Mouse (Mus musculus) liver, embryonic 14.5 days (tissue): ENCODE measurements around the gene Slc25a35. TPM values are rescaled to one million over a fixed set of nuclear protein-coding genes. Genes with fewer than 3 reads are reported as not detected.
"Not testable (repeated sequence)": the region's sequence is repeated elsewhere in the genome, so short reads cannot be mapped to it uniquely, and the experiment has no call there.

Experiments
- ATAC-seq: fragments of 200-750 bp; cut with Nextera tagmentation; 2 replicates; pipeline ENCODE4 v1.8.0; 2017; ENCODE audit warnings: moderate number of reproducible peaks, mild to moderate bottlenecking, moderate library complexity; ENCODE audit not compliant: insufficient read depth
- DNase-seq, 3 experiments: peaks; one replicate each; pipeline ENCODE4 v3.0.0-alpha.2; 2012 to 2013; ENCODE audit warnings: low read depth in 3 of 3, low spot score in 3 of 3
- H3K27ac ChIP-seq: fragments of 300-500 bp; sonication (generic); 2 replicates; pipeline ENCODE4 v1.5.1; 2014; ENCODE audit warnings: moderate library complexity, mild to moderate bottlenecking, control low read depth, inconsistent platforms
- H3K27me3 ChIP-seq: fragments of 300-500 bp; sonication (generic); 2 replicates; pipeline ENCODE4 v1.6.1; 2014; ENCODE audit warnings: mild to moderate bottlenecking, low read length, moderate library complexity; ENCODE audit not compliant: control insufficient read depth, insufficient read depth
- H3K36me3 ChIP-seq: fragments of 300-500 bp; sonication (generic); replicated peaks from 2 replicates; pipeline ENCODE4 v1.6.1; 2014; ENCODE audit warnings: low read depth; ENCODE audit not compliant: control insufficient read depth, insufficient read depth
- H3K4me1 ChIP-seq, 2 experiments: fragments of 200-500 bp in 1 of 2; fragments of 300-500 bp in 1 of 2; sonication (generic) in 1 of 2; replicated peaks; 2 replicates each; pipeline ENCODE4 v1.6.1; 2012 to 2014; ENCODE audit warnings: antibody characterized with exemption in 1 of 2, inconsistent platforms in 1 of 2, low read length in 1 of 2; ENCODE audit not compliant: control insufficient read depth in 2 of 2, insufficient read depth in 2 of 2
- H3K4me2 ChIP-seq: fragments of 300-500 bp; sonication (generic); 2 replicates; pipeline ENCODE4 v1.6.1; 2014; ENCODE audit warnings: low read depth, mild to moderate bottlenecking, control low read depth, moderate library complexity
- H3K4me3 ChIP-seq, 2 experiments: fragments of 200-500 bp in 1 of 2; fragments of 300-500 bp in 1 of 2; sonication (generic) in 1 of 2; 2 replicates each; pipeline ENCODE4 v1.5.1; 2012 to 2014; ENCODE audit warnings: low read depth in 2 of 2, low read length in 2 of 2, mild to moderate bottlenecking in 2 of 2, control low read depth in 1 of 2, inconsistent platforms in 1 of 2, moderate library complexity in 1 of 2; ENCODE audit not compliant: insufficient read depth in 1 of 2
- H3K9ac ChIP-seq: fragments of 300-500 bp; sonication (generic); replicated peaks from 2 replicates; pipeline ENCODE4 v1.6.1; 2014; ENCODE audit warnings: mild to moderate bottlenecking, control low read depth, moderate library complexity
- H3K9me3 ChIP-seq: fragments of 300-500 bp; sonication (generic); 2 replicates; pipeline ENCODE4 v1.6.1; 2016; ENCODE audit warnings: low read length, mixed read lengths; ENCODE audit not compliant: control insufficient read depth
- CTCF ChIP-seq: IDR thresholded peaks from 2 replicates; pipeline ENCODE4 v1.5.1; 2016; ENCODE audit warnings: antibody characterized with exemption, low read depth, control low read depth
- EP300 ChIP-seq: IDR thresholded peaks from 2 replicates; pipeline ENCODE4 v1.6.1; 2016; ENCODE audit warnings: antibody characterized with exemption, low read depth
- WGBS: fragments of 180-500 bp; shearing (Covaris S2); extraction: QIAGEN DNeasy Blood & Tissue Kit; methylation state at CpG from one replicate; pipeline ENCODE4 v1.1.7; 2014; ENCODE audit not compliant: insufficient replicate concordance; 5-methylcytosine and 5-hydroxymethylcytosine counted together
- polyA plus RNA-seq, 2 experiments: library from polyadenylated mRNA; depleted of rRNA in 1 of 2; stranded (reverse) in 1 of 2; unstranded in 1 of 2; fragments of >200 nt; fragmentation: Nextera tagmentation in 1 of 2; extraction: Ambion mirVana in 1 of 2; gene quantifications; 2 replicates each; pipeline versions ENCODE4 v1.2.1 to v1.2.3; 2012 to 2014

Slc25a35 gene
- polyA plus RNA-seq, 2 experiments, result 0.13 to 0.59 TPM

- TF ChIP-seq CTCF, result no peak
- TF ChIP-seq EP300, result no peak
These were observed 19.5 kb downstream of the Slc25a35 start for GRCm38 (mm10) chr11:68987365-68987882.

GRCm38 (mm10) chr11:68988341-68988740, 20.4 kb downstream of the Slc25a35 start:
- Histone ChIP-seq H3K4me2 (no peak overlapping the region), H3K4me1 (no peaks in the 10 kb centered on the region), H3K9ac (no peak overlapping the region), H3K4me3 (no peak overlapping the region), H3K27me3 (no peaks in the 10 kb centered on the region), H3K27ac (no peak overlapping the region), H3K9me3 (no peaks in the 10 kb centered on the region), H3K36me3 (peaks cover 40% of the 10 kb centered on the region)
- ATAC-seq, result no peak
- DNase-seq, result no peak
- no peak for TF ChIP-seq EP300
- TF ChIP-seq CTCF, result no peak
- WGBS, result 90% methylated on average over 17 of the region's 17 CpGs

More at GRCm38 (mm10) chr11:68987365-68987882, 19.5 kb downstream of the Slc25a35 start:
- no peak overlapping the region for H3K4me2 ChIP-seq
- ATAC-seq (no peak), DNase-seq (no peak)
- peaks cover 33% of the 10 kb centered on the region for H3K36me3 ChIP-seq
- no peak overlapping the region for H3K4me3 ChIP-seq
- no peak overlapping the region for H3K9ac ChIP-seq
- H3K27ac ChIP-seq, result no peak overlapping the region
- H3K27me3 ChIP-seq, result no peaks in the 10 kb centered on the region
- 81% methylated on average over 11 of the region's 11 CpGs for WGBS
- no peaks in the 10 kb centered on the region for H3K9me3 ChIP-seq
- H3K4me1 ChIP-seq, result no peaks in the 10 kb centered on the region

- ATAC-seq (no peak), DNase-seq (no peak)
- no peaks in the 10 kb centered on the region for H3K4me1 ChIP-seq
- H3K4me3 ChIP-seq, result no peak overlapping the region
- H3K4me2 ChIP-seq, result no peak overlapping the region
- no peaks in the 10 kb centered on the region for H3K9me3 ChIP-seq
- 80% methylated on average over 7 of the region's 7 CpGs for WGBS
- peaks cover 59% of the 10 kb centered on the region for H3K36me3 ChIP-seq
- H3K27me3 ChIP-seq, result no peaks in the 10 kb centered on the region
- no peak overlapping the region for H3K9ac ChIP-seq
- TF ChIP-seq CTCF (no peak), EP300 (no peak)
- H3K27ac ChIP-seq, result no peak overlapping the region
These were observed 25.2 kb downstream of the Slc25a35 start for GRCm38 (mm10) chr11:68993122-68993521.

- Histone ChIP-seq H3K27ac (no peak overlapping the region), H3K27me3 (no peaks in the 10 kb centered on the region), H3K4me2 (no peak overlapping the region), H3K9ac (no peak overlapping the region), H3K36me3 (peaks cover 64% of the 10 kb centered on the region), H3K9me3 (no peaks in the 10 kb centered on the region), H3K4me3 (no peak overlapping the region), H3K4me1 (no peaks in the 10 kb centered on the region)
- ATAC-seq (no peak), DNase-seq (no peak)
- peak; percentile 48 for TF ChIP-seq CTCF
- no peak for TF ChIP-seq EP300
- WGBS, result 92% methylated on average over 3 of the region's 3 CpGs
These were observed 26.4 kb downstream of the Slc25a35 start for GRCm38 (mm10) chr11:68994377-68994776.

GRCm38 (mm10) chr11:68997080-68997479, 29.1 kb downstream of the Slc25a35 start:
- Histone ChIP-seq H3K36me3 (peaks cover 77% of the 10 kb centered on the region), H3K27ac (no peak overlapping the region), H3K4me3 (no peak overlapping the region), H3K4me1 (no peaks in the 10 kb centered on the region), H3K9ac (no peak overlapping the region), H3K27me3 (no peaks in the 10 kb centered on the region), H3K9me3 (no peaks in the 10 kb centered on the region), H3K4me2 (no peak overlapping the region)
- DNase-seq (no peak), ATAC-seq (no peak)
- no peak for TF ChIP-seq CTCF
- 58% methylated on average over 4 of the region's 4 CpGs for whole genome bisulfite sequencing

- not testable (repeated sequence) for H3K9ac ChIP-seq, H3K4me2 ChIP-seq, H3K4me3 ChIP-seq, H3K27ac ChIP-seq, ATAC-seq, H3K27me3 ChIP-seq, DNase-seq, H3K9me3 ChIP-seq
- H3K4me1 ChIP-seq, result peaks cover 18 to 25% of the 10 kb centered on the region in 2 experiments
- 82% methylated on average over 4 of the region's 4 CpGs for WGBS
- peaks cover 52% of the 10 kb centered on the region for H3K36me3 ChIP-seq
These were observed 34.9 kb downstream of the Slc25a35 start for GRCm38 (mm10) chr11:69002782-69003181.
